Mouse (Mus musculus) G1E (cell line): ENCODE results near the gene Akt3.

Experiments used
- CTCF ChIP-seq: IDR thresholded peaks from 2 replicates; pipeline ENCODE4 v1.5.1; 2012; ENCODE audit warnings: low read depth, low read length, inconsistent platforms, mixed read lengths
- GATA1 ChIP-seq: IDR thresholded peaks from 2 replicates; pipeline ENCODE4 v1.6.1; 2012; ENCODE audit warnings: borderline replicate concordance, low read length, inconsistent platforms, mixed read lengths
- TAL1 ChIP-seq: conservative IDR thresholded peaks from 2 replicates; pipeline ENCODE4 v1.6.1; 2012; ENCODE audit warnings: low read depth, low read length, inconsistent platforms, mixed read lengths

- TF ChIP-seq CTCF (no peak), TAL1 (no peak), GATA1 (no peak)
Observed at GRCm38 (mm10) chr1:177179635-177180034, 78.4 kb downstream of the Akt3 start.
